Mouse (Mus musculus) liver, adult 10 weeks (tissue): ENCODE data around the gene Kng2. TPM values are rescaled to one million over a fixed set of nuclear protein-coding genes. Genes with fewer than 3 reads are reported as not detected.

Source experiments
- polyA plus RNA-seq: library from polyadenylated mRNA; stranded (reverse); fragments of 350-450 nt; fragmentation: Illumina TruSeq; extraction: RNeasy Lipid Tissue Mini Kit (QIAGEN cat#74804); gene quantifications from one replicate; pipeline ENCODE4 v1.2.3, GENCODE M21; 2014; ENCODE audit warnings: low read depth, low replicate concordance

Gene Kng2
- polyA plus RNA-seq = 363 TPM

DNA sequence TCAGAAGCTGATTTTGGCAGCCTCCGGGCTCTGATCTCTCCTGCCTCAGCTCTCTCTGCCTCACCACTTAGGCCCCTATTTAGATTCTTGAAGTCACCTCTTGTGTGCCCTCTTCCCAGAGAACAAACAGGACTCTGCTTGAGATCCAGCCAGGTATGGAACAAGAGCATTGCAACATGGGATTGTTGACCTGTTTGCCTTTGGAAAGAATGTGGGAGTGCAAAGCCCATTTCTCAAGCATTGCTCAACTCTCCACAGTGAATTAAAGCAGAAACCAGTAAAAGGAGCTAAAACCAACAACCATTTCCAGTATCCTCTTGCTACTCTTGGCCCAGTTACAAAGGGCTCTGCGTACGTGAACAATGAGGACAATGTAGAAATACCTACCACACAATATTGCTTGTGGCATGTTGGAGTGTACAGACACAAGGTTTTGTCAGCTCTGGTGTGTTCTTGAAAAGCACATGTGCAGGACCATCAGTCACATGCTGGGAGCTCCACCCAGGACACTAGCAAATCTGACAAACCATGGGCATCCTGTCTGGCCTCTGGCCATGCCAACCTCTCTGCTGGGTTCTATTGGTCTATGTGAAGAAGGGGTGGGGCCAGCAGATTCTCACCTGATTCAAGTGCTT, at the start of gene Kng2:
Gene Kng2, minus strand, starts transcription at position 517 of the 635 bp plus-strand sequence.

DNA sequence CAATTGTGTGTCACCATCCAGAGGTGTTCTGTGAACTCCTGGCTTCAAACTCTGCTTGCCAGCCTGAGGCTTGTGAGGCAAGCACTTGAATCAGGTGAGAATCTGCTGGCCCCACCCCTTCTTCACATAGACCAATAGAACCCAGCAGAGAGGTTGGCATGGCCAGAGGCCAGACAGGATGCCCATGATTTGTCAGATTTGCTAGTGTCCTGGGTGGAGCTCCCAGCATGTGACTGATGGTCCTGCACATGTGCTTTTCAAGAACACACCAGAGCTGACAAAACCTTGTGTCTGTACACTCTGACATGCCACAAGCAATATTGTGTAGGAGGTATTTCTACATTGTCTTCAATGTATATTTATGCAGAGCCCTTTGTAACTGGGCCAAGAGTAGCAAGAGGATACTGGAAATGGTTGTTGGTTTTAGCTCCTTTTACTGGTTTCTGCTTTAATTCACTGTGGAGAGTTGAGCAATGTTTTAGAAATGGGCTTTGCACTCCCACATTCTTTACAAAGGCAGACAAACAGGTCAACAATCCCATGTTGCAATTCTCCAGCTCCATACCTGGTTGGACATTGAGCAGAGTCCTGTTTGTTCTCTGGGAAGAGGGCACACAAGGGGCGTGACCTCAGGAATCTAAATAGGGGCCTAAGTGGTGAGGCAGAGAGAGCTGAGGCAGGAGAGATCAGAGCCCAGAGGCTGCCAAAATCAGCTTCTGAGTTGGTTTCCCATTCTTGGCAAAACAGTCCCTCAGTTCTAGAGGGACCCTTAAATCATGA, 28.6 kb upstream of the Kng2 start, which contains the start of gene Kng1:
Gene Kng1, plus strand, starts transcription at position 198 of the 780 bp plus-strand sequence.

DNA sequence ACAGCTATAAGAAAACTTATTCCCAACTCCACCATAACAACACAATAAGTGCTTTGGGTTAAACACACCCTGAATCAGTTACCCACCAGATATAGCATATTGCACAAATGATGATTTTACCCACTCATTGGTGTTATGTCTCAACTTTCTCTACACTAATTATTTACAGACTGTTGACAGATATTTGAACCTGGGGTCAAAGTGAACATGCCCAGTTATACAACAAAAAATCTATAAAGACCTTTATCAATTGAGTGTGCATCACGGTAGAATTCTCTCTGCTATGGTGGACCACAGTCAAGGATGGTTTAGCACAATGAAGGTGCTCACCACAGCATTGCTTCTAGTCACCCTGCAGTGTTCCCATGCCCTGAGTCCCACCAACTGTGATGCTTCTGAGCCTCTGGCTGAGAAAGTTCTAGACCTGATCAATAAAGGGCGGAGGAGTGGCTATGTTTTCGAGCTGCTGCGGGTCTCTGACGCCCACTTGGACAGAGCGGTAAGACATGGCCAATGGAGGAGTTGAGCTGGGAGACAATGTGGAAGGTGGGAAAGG, 78.4 kb downstream of the Kng2 start, which contains the start of gene Hrg:
Gene Hrg, plus strand, starts transcription at position 233 of the 556 bp plus-strand sequence.

Other genes starting within 250 kb of the Kng2 start
- gene Crygs, start 217.9 kb downstream of the Kng2 start, polyA plus RNA-seq = not detected
- 18.6 TPM for gene Tbccd1, start 171.8 kb downstream of the Kng2 start, polyA plus RNA-seq
- 70.8 TPM for gene Dnajb11, start 171.6 kb downstream of the Kng2 start, polyA plus RNA-seq
- 10,784 TPM for gene Ahsg, start 138.2 kb downstream of the Kng2 start, polyA plus RNA-seq
- gene Fetub, start 111.1 kb downstream of the Kng2 start, polyA plus RNA-seq = 367 TPM
- 1,812 TPM for gene Hrg, start 78.4 kb downstream of the Kng2 start, polyA plus RNA-seq
- gene Kng1, start 28.4 kb upstream of the Kng2 start, polyA plus RNA-seq = 2,910 TPM
- gene Eif4a2, start 78.0 kb upstream of the Kng2 start, polyA plus RNA-seq = 1,059 TPM
- gene Rfc4, start 98.3 kb upstream of the Kng2 start, polyA plus RNA-seq = 6.8 TPM
- gene Adipoq, start 117.1 kb upstream of the Kng2 start, polyA plus RNA-seq = 0.50 TPM
- gene St6gal1, start 195.3 kb upstream of the Kng2 start, polyA plus RNA-seq = 49.1 TPM